Mouse (Mus musculus) heart, postnatal 0 days (tissue): ENCODE results near the gene Myo10.

Source experiments
- CTCF ChIP-seq: IDR thresholded peaks from 2 replicates; pipeline ENCODE4 v1.5.1; 2016; ENCODE audit warnings: antibody characterized with exemption, control low read depth, low read depth
- EP300 ChIP-seq: IDR thresholded peaks from 2 replicates; pipeline ENCODE4 v1.6.1; 2016; ENCODE audit warnings: antibody characterized with exemption, low read depth

DNA sequence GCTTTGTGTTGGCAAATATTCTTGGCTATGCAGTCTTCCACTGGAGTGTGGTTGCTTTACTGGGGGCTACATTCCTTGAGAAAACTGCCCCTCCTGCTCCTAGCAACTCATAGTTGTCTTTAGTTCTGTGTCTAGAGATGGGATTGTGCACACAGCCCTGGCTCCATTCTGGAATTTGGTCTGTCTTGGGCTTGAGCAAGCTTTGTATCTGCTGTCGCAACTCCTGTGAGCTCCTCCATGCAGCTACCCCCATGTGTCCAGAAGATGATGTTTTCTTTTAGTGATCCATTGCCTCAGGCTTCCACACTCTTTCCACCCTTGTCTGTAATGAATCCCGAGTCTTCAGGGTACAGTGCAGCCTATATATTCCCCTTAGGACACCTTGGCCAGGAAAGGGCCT, 5.9 kb downstream of the Myo10 start:
- no peak for TF ChIP-seq CTCF
- TF ChIP-seq EP300 = no peak
